Mouse (Mus musculus) CH12.LX (cell line): ENCODE results near the gene Grk4. TPM values are rescaled to one million over a fixed set of nuclear protein-coding genes. Genes with fewer than 3 reads are reported as not detected.

Experiments used
- DNase-seq: peaks from one replicate; pipeline ENCODE4 v3.0.0-alpha.2; 2013; ENCODE audit errors: extremely low read depth
- H3K27ac ChIP-seq: 2 replicates; pipeline ENCODE4 v1.5.1; 2012; ENCODE audit warnings: low read depth, mild to moderate bottlenecking, control low read depth, moderate library complexity; ENCODE audit not compliant: insufficient read depth
- H3K27me3 ChIP-seq: replicated peaks from 2 replicates; pipeline ENCODE3; 2012; ENCODE audit warnings: inconsistent platforms
- H3K36me3 ChIP-seq, 2 experiments: replicated peaks in 1 of 2; 2 replicates each; pipeline versions ENCODE3 to v1.6.1; 2012; ENCODE audit warnings: inconsistent platforms in 1 of 2, low read length in 1 of 2, mild to moderate bottlenecking in 1 of 2, mixed read lengths in 1 of 2, moderate library complexity in 1 of 2; ENCODE audit not compliant: control insufficient read depth in 1 of 2, insufficient read depth in 1 of 2
- H3K4me1 ChIP-seq, 2 experiments: 2 replicates each; pipeline ENCODE4 v1.6.1; 2012; ENCODE audit warnings: inconsistent platforms in 1 of 2, moderate library complexity in 1 of 2; ENCODE audit not compliant: insufficient read depth in 2 of 2, control insufficient read depth in 1 of 2
- H3K4me2 ChIP-seq: 2 replicates; pipeline ENCODE4 v1.6.1; 2012; ENCODE audit warnings: low read depth, mild to moderate bottlenecking, control low read depth; ENCODE audit not compliant: poor library complexity, insufficient read depth, severe bottlenecking
- H3K4me3 ChIP-seq, 3 experiments: fragments of 150-350 bp in 1 of 3; sonication (generic) in 1 of 3; replicated peaks in 1 of 3; 2 replicates each; pipeline versions ENCODE3 to v1.5.1; 2011 to 2012; ENCODE audit warnings: low read depth in 2 of 3, low read length in 2 of 3, mild to moderate bottlenecking in 2 of 3, moderate library complexity in 2 of 3, control low read depth in 1 of 3, improper control_type of control experiment in 1 of 3, inconsistent platforms in 1 of 3, mixed read lengths in 1 of 3; ENCODE audit not compliant: poor library complexity in 1 of 3
- H3K79me2 ChIP-seq: replicated peaks from 2 replicates; pipeline ENCODE4 v1.6.1; 2012; ENCODE audit warnings: mild to moderate bottlenecking, moderate library complexity; ENCODE audit not compliant: control insufficient read depth, poor library complexity, insufficient read depth, severe bottlenecking; ENCODE audit errors: extremely low read depth
- H3K9ac ChIP-seq: 2 replicates; pipeline ENCODE4 v1.6.1; 2012; ENCODE audit warnings: low read depth, mild to moderate bottlenecking, control low read depth, moderate library complexity; ENCODE audit not compliant: insufficient read depth
- H3K9me3 ChIP-seq: replicated peaks from 2 replicates; pipeline ENCODE3; 2012; ENCODE audit warnings: low read length, inconsistent platforms, mixed read lengths
- BHLHE40 ChIP-seq: IDR thresholded peaks from 2 replicates; pipeline ENCODE4 v1.6.1; 2011; ENCODE audit warnings: mild to moderate bottlenecking, low read depth, low read length, improper control_type of control experiment
- CHD1 ChIP-seq: IDR thresholded peaks from 2 replicates; pipeline ENCODE4 v1.6.1; 2012; ENCODE audit warnings: low read depth, low read length, improper control_type of control experiment, inconsistent platforms
- CHD2 ChIP-seq: IDR thresholded peaks from 2 replicates; pipeline ENCODE4 v1.6.1; 2011; ENCODE audit warnings: low read length, improper control_type of control experiment
- CTCF ChIP-seq, 2 experiments: IDR thresholded peaks in 1 of 2; conservative IDR thresholded peaks in 1 of 2; 2 replicates each; pipeline ENCODE4 v1.5.1; 2011 to 2012; ENCODE audit warnings: low read depth in 2 of 2, low read length in 2 of 2, improper control_type of control experiment in 1 of 2, inconsistent platforms in 1 of 2, mild to moderate bottlenecking in 1 of 2, moderate library complexity in 1 of 2
- E2F4 ChIP-seq: IDR thresholded peaks from 2 replicates; pipeline ENCODE4 v1.6.1; 2011; ENCODE audit warnings: low read depth, low read length, improper control_type of control experiment; ENCODE audit not compliant: insufficient replicate concordance
- ELF1 ChIP-seq: IDR thresholded peaks from 2 replicates; pipeline ENCODE4 v1.6.1; 2014; ENCODE audit warnings: low read depth, mild to moderate bottlenecking, inconsistent platforms, low read length, improper control_type of control experiment
- EP300 ChIP-seq: IDR thresholded peaks from 2 replicates; pipeline ENCODE4 v1.6.1; 2011; ENCODE audit warnings: low read length, improper control_type of control experiment
- ETS1 ChIP-seq: conservative IDR thresholded peaks from 2 replicates; pipeline ENCODE4 v1.6.1; 2012; ENCODE audit warnings: low read depth, mild to moderate bottlenecking, inconsistent platforms, low read length, improper control_type of control experiment, moderate library complexity
- GABPA ChIP-seq: IDR thresholded peaks from 2 replicates; pipeline ENCODE4 v1.6.1; 2012; ENCODE audit warnings: low read depth, low read length, improper control_type of control experiment, inconsistent platforms; ENCODE audit not compliant: insufficient replicate concordance
- HCFC1 ChIP-seq: IDR thresholded peaks from 2 replicates; pipeline ENCODE4 v1.6.1; 2012; ENCODE audit warnings: low read depth, mild to moderate bottlenecking, inconsistent platforms, low read length, improper control_type of control experiment
- IRF4 ChIP-seq: IDR thresholded peaks from 2 replicates; pipeline ENCODE4 v1.6.1; 2014; ENCODE audit warnings: low read depth, mild to moderate bottlenecking, inconsistent platforms, low read length, improper control_type of control experiment
- JUN ChIP-seq: IDR thresholded peaks from 2 replicates; pipeline ENCODE4 v1.6.1; 2011; ENCODE audit warnings: low read depth, mild to moderate bottlenecking, low read length, improper control_type of control experiment, moderate library complexity; ENCODE audit not compliant: insufficient read depth
- JUND ChIP-seq: conservative IDR thresholded peaks from 2 replicates; pipeline ENCODE4 v1.6.1; 2011; ENCODE audit warnings: low read depth, low read length, improper control_type of control experiment
- KAT2A ChIP-seq: IDR thresholded peaks from 2 replicates; pipeline ENCODE4 v1.6.1; 2012; ENCODE audit warnings: low read length, improper control_type of control experiment, inconsistent platforms; ENCODE audit not compliant: insufficient replicate concordance
- MAFK ChIP-seq: IDR thresholded peaks from 2 replicates; pipeline ENCODE4 v1.6.1; 2011; ENCODE audit warnings: low read length, improper control_type of control experiment; ENCODE audit not compliant: insufficient replicate concordance
- MAX ChIP-seq: IDR thresholded peaks from 2 replicates; pipeline ENCODE4 v1.6.1; 2011; ENCODE audit warnings: low read length, improper control_type of control experiment
- MAZ ChIP-seq: IDR thresholded peaks from 2 replicates; pipeline ENCODE4 v1.6.1; 2012; ENCODE audit warnings: low read depth, mild to moderate bottlenecking, inconsistent platforms, low read length, improper control_type of control experiment, moderate library complexity
- MEF2A ChIP-seq: IDR thresholded peaks from 2 replicates; pipeline ENCODE4 v1.6.1; 2014; ENCODE audit warnings: low read depth, mild to moderate bottlenecking, inconsistent platforms, low read length, improper control_type of control experiment, borderline replicate concordance
- MXI1 ChIP-seq: IDR thresholded peaks from 2 replicates; pipeline ENCODE4 v1.6.1; 2011; ENCODE audit warnings: mild to moderate bottlenecking, low read depth, low read length, improper control_type of control experiment
- MYC ChIP-seq: IDR thresholded peaks from 2 replicates; pipeline ENCODE4 v1.6.1; 2011; ENCODE audit warnings: low read depth, mild to moderate bottlenecking, improper control_type of control experiment, low read length
- NELFE ChIP-seq: IDR thresholded peaks from 2 replicates; pipeline ENCODE4 v1.6.1; 2011; ENCODE audit warnings: low read depth, low read length, improper control_type of control experiment
- PAX5 ChIP-seq: IDR thresholded peaks from 2 replicates; pipeline ENCODE4 v1.6.1; 2012; ENCODE audit warnings: low read length, inconsistent platforms, mixed read lengths
- POLR2A ChIP-seq: IDR thresholded peaks from 2 replicates; pipeline ENCODE4 v1.6.1; 2011; ENCODE audit warnings: low read depth, mild to moderate bottlenecking, improper control_type of control experiment, low read length
- POLR2AphosphoS2 ChIP-seq: IDR thresholded peaks from 2 replicates; pipeline ENCODE4 v1.6.1; 2011; ENCODE audit warnings: low read depth, low read length, improper control_type of control experiment
- RAD21 ChIP-seq: IDR thresholded peaks from 2 replicates; pipeline ENCODE4 v1.6.1; 2011; ENCODE audit warnings: low read depth, mild to moderate bottlenecking, low read length, improper control_type of control experiment, moderate library complexity
- RCOR1 ChIP-seq: conservative IDR thresholded peaks from 2 replicates; pipeline ENCODE4 v1.6.1; 2012; ENCODE audit warnings: low read depth, mild to moderate bottlenecking, inconsistent platforms, low read length, improper control_type of control experiment
- SMC3 ChIP-seq: IDR thresholded peaks from 2 replicates; pipeline ENCODE4 v1.6.1; 2011; ENCODE audit warnings: low read depth, low read length, improper control_type of control experiment
- TBP ChIP-seq: conservative IDR thresholded peaks from 2 replicates; pipeline ENCODE4 v1.6.1; 2011; ENCODE audit warnings: low read depth, low read length, improper control_type of control experiment
- TCF12 ChIP-seq: IDR thresholded peaks from 2 replicates; pipeline ENCODE4 v1.6.1; 2014; ENCODE audit warnings: low read depth, mild to moderate bottlenecking, inconsistent platforms, low read length, improper control_type of control experiment
- UBTF ChIP-seq: IDR thresholded peaks from 2 replicates; pipeline ENCODE4 v1.6.1; 2012; ENCODE audit warnings: low read depth, mild to moderate bottlenecking, inconsistent platforms, low read length, improper control_type of control experiment, moderate library complexity
- USF1 ChIP-seq: IDR thresholded peaks from 2 replicates; pipeline ENCODE4 v1.6.1; 2014; ENCODE audit warnings: low read depth, mild to moderate bottlenecking, inconsistent platforms, low read length, improper control_type of control experiment
- USF2 ChIP-seq: conservative IDR thresholded peaks from 2 replicates; pipeline ENCODE4 v1.6.1; 2011; ENCODE audit warnings: low read depth, low read length, improper control_type of control experiment
- ZC3H11A ChIP-seq: IDR thresholded peaks from 2 replicates; pipeline ENCODE4 v1.6.1; 2012; ENCODE audit warnings: low read depth, mild to moderate bottlenecking, inconsistent platforms, low read length, improper control_type of control experiment
- ZMIZ1 ChIP-seq: IDR thresholded peaks from 2 replicates; pipeline ENCODE4 v1.6.1; 2012; ENCODE audit warnings: low read depth, mild to moderate bottlenecking, inconsistent platforms, low read length, improper control_type of control experiment
- ZNF384 ChIP-seq: IDR thresholded peaks from 2 replicates; pipeline ENCODE4 v1.6.1; 2012; ENCODE audit warnings: low read depth, low read length, improper control_type of control experiment, inconsistent platforms
- dilution Hi-C: fragments of 300-500 bp; cut with MboI; formaldehyde crosslinking; loops from 2 replicates; pipeline ENCODE4 v1.14.3; 2020; ENCODE audit warnings: low sequenced_read_pairs; ENCODE audit not compliant: extremely low pct_unique_long_range_greater_than_20kb, extremely low pct_ligation_motif_present
- in situ Hi-C: fragments of 300-500 bp; cut with MboI; formaldehyde crosslinking; loops from 3 replicates; pipeline ENCODE4 v1.14.3; 2019; ENCODE audit warnings: low sequenced_read_pairs, low pct_ligation_motif_present, low pct_unique_long_range_greater_than_20kb, mixed read lengths
- polyA plus RNA-seq: library from polyadenylated mRNA; unstranded; fragments of >175 nt; gene quantifications from 2 replicates; pipeline ENCODE4 v1.2.1, GENCODE M21; 2012; ENCODE audit warnings: low read depth; ENCODE audit not compliant: insufficient read length
- total RNA-seq, 2 experiments: library from RNA; depleted of rRNA; stranded (reverse); fragments of 300-350 nt in 1 of 2; fragments of >200 nt in 1 of 2; gene quantifications; 2 replicates each; pipeline ENCODE4 v1.2.3; 2012 to 2014

The Grk4 gene
- total and polyA plus RNA-seq, 3 experiments, result 0.56 to 0.81 (median 0.76) TPM

DNA sequence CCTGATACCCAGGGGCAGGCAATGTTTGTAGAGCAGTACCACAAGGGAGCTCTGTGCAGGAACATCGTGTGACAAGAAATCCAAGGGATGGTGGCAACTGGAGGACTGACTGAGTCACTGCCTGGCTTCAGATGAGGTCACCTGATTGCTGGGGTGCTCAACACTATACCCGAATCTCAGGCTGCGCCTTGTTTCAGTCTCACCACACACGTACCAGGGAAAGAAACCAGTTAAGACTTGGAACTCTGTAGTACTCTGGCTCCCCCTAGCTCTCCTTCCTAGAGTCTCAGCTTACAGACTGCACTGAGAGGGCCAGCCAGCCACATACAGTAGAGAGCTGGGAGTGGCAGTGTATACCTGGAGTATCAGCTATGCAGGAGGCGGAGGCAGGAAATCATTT is 17.2 kb upstream of the Grk4 start:
- in situ Hi-C loops, result no loop called here
- Histone ChIP-seq H3K36me3 (peaks cover 84 to 93% of the 10 kb centered on the region in 2 experiments), H3K9ac (no peak overlapping the region), H3K9me3 (no peaks in the 10 kb centered on the region), H3K79me2 (no peaks in the 10 kb centered on the region), H3K4me2 (no peak overlapping the region), H3K27ac (no peak overlapping the region), H3K4me3 (no peak overlapping the region), H3K27me3 (no peaks in the 10 kb centered on the region)
- TF ChIP-seq ELF1 (no peak), PAX5 (no peak), POLR2A (0 out of 2 replicates have a peak, but pooled peaks have one; percentile 25), TCF12 (no peak), USF2 (no peak), SMC3 (peak; percentile 42), MEF2A (no peak), USF1 (no peak), UBTF (no peak), E2F4 (no peak), MAX (no peak), ZMIZ1 (no peak), POLR2AphosphoS2 (no peak), BHLHE40 (no peak), CTCF (conservative IDR thresholded peaks at IDR 0.05 in 1 of 2, IDR thresholded peaks at IDR 0.05 in 1 of 2; ENCODE audit: low read depth in 2 of 2, low read length in 2 of 2) (peak in 1 of 2 experiments; percentile 73; a peak in 2 of 4 replicates), NELFE (no peak), GABPA (no peak), RCOR1 (no peak), JUND (no peak), ZC3H11A (no peak), MAFK (no peak), CHD1 (no peak), IRF4 (no peak), CHD2 (no peak), EP300 (no peak), HCFC1 (no peak), ETS1 (no peak), MYC (no peak), MAZ (no peak), ZNF384 (no peak), KAT2A (no peak), RAD21 (peak; percentile 65), TBP (no peak), JUN (no peak), MXI1 (no peak)
- TF ChIP-seq, all 38 proteins: peak for 4
- no peaks in the 10 kb centered on the region for H3K4me1 ChIP-seq
- dilution Hi-C loops, result no loop called here
- DNase-seq, result no peak
